Mouse (Mus musculus) kidney, postnatal 0 days (tissue): Measurements from ENCODE around the gene Cdkal1. TPM values are rescaled to one million over a fixed set of nuclear protein-coding genes. Genes with fewer than 3 reads are reported as not detected.

Source experiments
- ATAC-seq: fragments of 200-750 bp; cut with Nextera tagmentation; replicated peaks from 2 replicates; pipeline ENCODE4 v1.8.0; 2017; ENCODE audit warnings: low read depth, moderate number of reproducible peaks, moderate TSS enrichment, moderate library complexity; ENCODE audit not compliant: low FRiP score
- DNase-seq: peaks from one replicate; pipeline ENCODE4 v3.0.0-alpha.2; 2016; ENCODE audit warnings: low spot score
- H3K27ac ChIP-seq: fragments of 300-500 bp; sonication (generic); 2 replicates; pipeline ENCODE4 v1.5.1; 2014; ENCODE audit warnings: mild to moderate bottlenecking
- H3K27me3 ChIP-seq: fragments of 300-500 bp; sonication (generic); 2 replicates; pipeline ENCODE4 v1.6.1; 2014; ENCODE audit warnings: low read length, mixed read lengths; ENCODE audit not compliant: insufficient read depth
- H3K36me3 ChIP-seq: fragments of 300-500 bp; sonication (generic); 2 replicates; pipeline ENCODE4 v1.6.1; 2014; ENCODE audit warnings: low read length, mixed read lengths; ENCODE audit not compliant: insufficient read depth
- H3K4me1 ChIP-seq: fragments of 300-500 bp; sonication (generic); replicated peaks from 2 replicates; pipeline ENCODE4 v1.6.1; 2014; ENCODE audit warnings: antibody characterized with exemption, low read length, mixed read lengths; ENCODE audit not compliant: insufficient read depth
- H3K4me2 ChIP-seq: fragments of 300-500 bp; sonication (generic); 2 replicates; pipeline ENCODE4 v1.6.1; 2014; ENCODE audit warnings: mild to moderate bottlenecking, low read length, moderate library complexity, mixed read lengths
- H3K4me3 ChIP-seq: fragments of 300-500 bp; sonication (generic); replicated peaks from 2 replicates; pipeline ENCODE4 v1.5.1; 2014; ENCODE audit warnings: low read depth, low read length
- H3K9ac ChIP-seq: fragments of 300-500 bp; sonication (generic); 2 replicates; pipeline ENCODE4 v1.6.1; 2014; ENCODE audit warnings: low read depth, low read length
- H3K9me3 ChIP-seq: fragments of 300-500 bp; sonication (generic); replicated peaks from 2 replicates; pipeline ENCODE4 v1.6.1; 2016; ENCODE audit warnings: low read length, inconsistent platforms, mixed read lengths
- CTCF ChIP-seq: IDR thresholded peaks from 2 replicates; pipeline ENCODE4 v1.5.1; 2016; ENCODE audit warnings: antibody characterized with exemption, low read depth, mild to moderate bottlenecking, moderate library complexity
- WGBS: fragments of 180-500 bp; shearing (Covaris S2); extraction: QIAGEN DNeasy Blood & Tissue Kit; methylation state at CpG from one replicate; pipeline ENCODE4 v1.1.7; 2014; 5-methylcytosine and 5-hydroxymethylcytosine counted together
- polyA plus RNA-seq: library from polyadenylated mRNA; unstranded; fragments of >200 nt; fragmentation: Nextera tagmentation; extraction: Ambion mirVana; gene quantifications from 2 replicates; pipeline ENCODE4 v1.2.1, GENCODE M21; 2015

Cdkal1 gene
- polyA plus RNA-seq, 1 experiment from 2014 or later, result 30.1 TPM

DNA sequence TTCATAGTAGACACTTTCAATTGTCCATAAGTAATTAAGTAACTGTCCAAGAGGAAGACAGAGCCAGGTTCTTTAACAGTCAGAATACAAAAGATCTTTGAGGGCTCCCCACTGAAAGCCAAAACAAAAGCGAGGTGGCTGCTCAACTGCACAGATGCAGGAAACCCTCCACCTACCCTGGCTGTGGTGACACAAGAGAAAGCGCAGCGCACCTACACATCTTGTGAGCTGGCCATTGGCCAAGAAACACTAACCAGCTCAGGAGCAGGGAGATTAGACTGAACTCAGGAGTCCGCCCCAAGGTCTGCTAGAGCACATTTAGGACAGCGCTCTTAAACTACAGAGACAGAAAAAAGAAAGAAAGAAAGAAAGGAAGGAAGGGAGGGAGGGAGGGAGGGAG, 226.9 kb downstream of the Cdkal1 start:
- no peak for TF ChIP-seq CTCF
- H3K9me3 ChIP-seq, result no peaks in the 10 kb centered on the region
- no peak overlapping the region for H3K27ac ChIP-seq
- H3K36me3 ChIP-seq, result no peaks in the 10 kb centered on the region
- 34% methylated on average over 5 of the region's 5 CpGs for whole genome bisulfite sequencing
- ATAC-seq (no peak), DNase-seq (no peak)
- H3K4me3 ChIP-seq, result no peak overlapping the region
- 0 out of 2 replicates have a peak, but pooled peaks cover 4% of the 10 kb centered on the region for H3K4me1 ChIP-seq
- no peak overlapping the region for H3K9ac ChIP-seq
- H3K27me3 ChIP-seq, result no peaks in the 10 kb centered on the region
- H3K4me2 ChIP-seq, result no peak overlapping the region

DNA sequence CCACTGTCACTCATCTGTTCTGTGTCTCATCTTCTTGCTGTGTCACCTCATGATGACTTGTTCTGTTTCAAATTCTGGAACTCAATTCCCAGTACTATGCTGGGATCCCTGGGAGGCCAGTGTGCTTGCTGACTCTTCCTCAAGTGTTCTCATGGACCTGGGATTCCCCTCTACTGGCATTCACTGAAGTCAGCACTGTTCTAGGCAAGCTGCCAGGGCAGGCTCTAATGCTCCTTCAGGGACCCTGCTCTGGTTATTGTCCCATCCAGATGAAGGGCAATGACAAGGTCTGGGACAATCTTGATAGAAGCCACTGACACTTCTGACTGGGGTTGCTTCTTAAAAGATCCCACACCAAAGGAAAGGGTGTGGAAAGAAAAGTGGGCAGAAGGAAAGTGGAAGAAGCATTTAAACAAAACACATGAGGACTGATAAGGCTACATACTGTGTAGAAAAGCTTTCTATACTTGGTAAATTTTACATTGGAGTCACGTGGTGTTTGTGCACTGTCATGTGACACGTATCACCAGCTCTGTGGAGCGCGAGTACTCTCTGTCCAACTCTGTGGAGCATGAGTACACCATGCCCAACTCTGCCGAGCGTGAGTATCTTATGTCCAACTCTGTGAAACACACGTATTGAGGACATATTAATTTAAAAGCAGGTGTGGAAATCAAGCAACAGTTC, 227.9 kb downstream of the Cdkal1 start:
- Histone ChIP-seq H3K4me1 (0 out of 2 replicates have a peak, but pooled peaks cover 4% of the 10 kb centered on the region), H3K27ac (no peak overlapping the region; the same call in 1 of the 2 replicates), H3K9ac (no peak overlapping the region), H3K4me2 (no peak overlapping the region), H3K4me3 (no peak overlapping the region), H3K36me3 (no peaks in the 10 kb centered on the region), H3K9me3 (no peaks in the 10 kb centered on the region), H3K27me3 (no peaks in the 10 kb centered on the region)
- no peak for TF ChIP-seq CTCF
- no peak for DNase-seq
- no peak; the same call in 1 of the 2 replicates for ATAC-seq
- WGBS, result 87% methylated on average over 7 of the region's 7 CpGs

DNA sequence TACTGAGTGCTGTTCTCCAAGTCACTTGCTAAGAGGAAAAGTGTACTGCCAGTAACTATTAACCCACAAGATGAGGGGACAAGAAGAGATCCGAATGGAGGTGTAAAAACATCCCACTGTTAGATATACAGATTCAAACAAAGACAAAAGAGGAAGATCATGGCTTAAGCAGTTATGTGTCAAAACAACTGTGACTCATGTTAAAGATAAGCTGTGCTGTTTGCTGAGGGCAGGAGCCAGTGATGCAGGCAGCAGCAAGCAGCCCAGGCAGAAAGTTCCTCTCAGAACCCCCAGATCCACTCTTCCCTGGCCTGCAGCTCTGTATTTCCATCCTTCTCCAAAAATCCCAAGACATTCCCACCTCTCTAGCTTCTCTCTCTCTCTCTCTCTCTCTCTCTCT, 230.5 kb downstream of the Cdkal1 start:
- Histone ChIP-seq H3K36me3 (no peaks in the 10 kb centered on the region), H3K4me2 (no peak overlapping the region), H3K27me3 (no peaks in the 10 kb centered on the region), H3K27ac (no peak overlapping the region), H3K9me3 (no peaks in the 10 kb centered on the region), H3K4me1 (0 out of 2 replicates have a peak, but pooled peaks cover 4% of the 10 kb centered on the region), H3K4me3 (no peak overlapping the region), H3K9ac (no peak overlapping the region)
- ATAC-seq (no peak), DNase-seq (no peak)
- 77% methylated on average over 1 of the region's 1 CpGs for WGBS
- no peak for TF ChIP-seq CTCF

DNA sequence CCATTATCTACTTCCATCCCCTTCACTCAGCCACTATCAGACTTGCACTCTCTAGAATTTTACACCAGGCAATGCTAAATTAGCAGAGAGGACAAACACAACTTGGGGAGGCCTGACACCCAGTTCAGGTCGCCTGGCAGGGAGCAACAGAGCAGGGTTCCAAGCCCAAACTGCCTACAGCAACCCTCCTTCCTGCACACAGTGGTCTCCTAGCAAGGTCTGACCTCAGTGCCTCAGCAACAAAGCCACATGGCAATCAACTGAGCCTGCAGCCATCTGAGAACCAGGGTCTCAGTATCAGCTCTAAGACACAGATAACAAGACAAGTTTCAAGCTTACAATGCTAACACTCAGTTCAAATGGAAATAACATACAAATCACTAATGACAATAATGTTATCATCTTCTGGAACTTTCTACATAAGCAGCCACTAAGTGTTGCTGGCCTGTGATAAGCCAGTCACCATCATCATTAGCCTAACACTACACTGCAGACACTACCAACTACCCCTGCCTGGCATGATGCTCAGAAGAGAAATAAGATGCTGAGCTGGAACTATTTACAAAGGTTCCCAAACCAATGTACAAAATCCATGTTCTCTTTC, 231.7 kb downstream of the Cdkal1 start:
- no peak for ATAC-seq
- Histone ChIP-seq H3K4me1 (0 out of 2 replicates have a peak, but pooled peaks cover 8% of the 10 kb centered on the region), H3K9ac (no peak overlapping the region), H3K9me3 (no peaks in the 10 kb centered on the region), H3K4me2 (no peak overlapping the region), H3K27me3 (no peaks in the 10 kb centered on the region), H3K27ac (no peak overlapping the region), H3K4me3 (no peak overlapping the region), H3K36me3 (no peaks in the 10 kb centered on the region)
- no peak for TF ChIP-seq CTCF
- WGBS, result 88% methylated on average over 1 of the region's 1 CpGs
- no peak for DNase-seq

DNA sequence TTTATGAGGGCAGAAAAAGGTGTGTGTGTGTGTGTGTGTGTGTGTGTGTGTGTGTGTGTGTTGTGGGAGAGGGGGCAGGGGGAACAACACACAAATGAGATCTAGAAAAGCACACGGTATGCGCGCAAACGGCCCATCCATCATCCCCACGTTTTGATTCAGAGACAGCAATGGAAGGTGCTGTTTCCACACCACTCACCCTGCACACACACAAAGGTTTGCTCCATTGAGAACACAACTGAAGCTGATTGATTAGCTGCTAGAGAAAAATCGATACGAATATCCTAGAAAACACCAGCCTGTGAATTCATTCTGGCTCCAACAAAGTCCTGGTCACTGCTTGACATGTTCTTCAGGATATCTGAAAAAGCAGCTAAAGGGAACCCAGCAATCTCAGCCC, 233.6 kb downstream of the Cdkal1 start:
- no peak for TF ChIP-seq CTCF
- Histone ChIP-seq H3K4me3 (no peak overlapping the region), H3K27me3 (no peaks in the 10 kb centered on the region), H3K27ac (no peak overlapping the region), H3K4me2 (no peak overlapping the region), H3K9me3 (no peaks in the 10 kb centered on the region), H3K9ac (no peak overlapping the region), H3K4me1 (0 out of 2 replicates have a peak, but pooled peaks cover 4% of the 10 kb centered on the region), H3K36me3 (no peaks in the 10 kb centered on the region)
- whole genome bisulfite sequencing, result 76% methylated on average over 7 of the region's 7 CpGs
- no peak for ATAC-seq
- no peak for DNase-seq

DNA sequence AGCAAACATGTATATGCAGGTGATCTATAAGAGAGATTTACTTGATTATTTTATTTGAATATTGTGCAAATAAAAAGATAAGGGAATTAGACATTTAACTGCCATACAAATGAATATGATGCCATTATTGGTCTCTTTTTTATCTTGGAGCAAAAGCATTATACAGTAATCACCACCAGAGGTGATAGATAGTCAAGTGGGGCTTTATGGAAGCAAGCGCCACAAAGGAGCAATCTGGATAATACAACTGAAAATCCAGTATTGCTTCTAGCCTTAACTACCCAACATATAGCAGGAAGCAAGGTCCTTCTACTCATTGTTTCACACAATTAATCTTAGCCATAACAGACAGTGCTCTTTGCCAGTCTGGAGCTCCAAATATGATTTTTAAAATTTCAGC, 234.1 kb downstream of the Cdkal1 start:
- no peak for TF ChIP-seq CTCF
- Histone ChIP-seq H3K36me3 (no peaks in the 10 kb centered on the region), H3K4me2 (no peak overlapping the region), H3K27me3 (no peaks in the 10 kb centered on the region), H3K4me1 (0 out of 2 replicates have a peak, but pooled peaks cover 4% of the 10 kb centered on the region), H3K9ac (no peak overlapping the region), H3K27ac (no peak overlapping the region), H3K9me3 (no peaks in the 10 kb centered on the region), H3K4me3 (no peak overlapping the region)
- ATAC-seq, result no peak
- DNase-seq, result no peak
- WGBS, result 83% methylated on average over 1 of the region's 1 CpGs
